Mouse (Mus musculus): ENCODE results near the gene Fcho1. TPM values are rescaled to one million over a fixed set of nuclear protein-coding genes. Genes with fewer than 3 reads are reported as not detected.
A peak's percentile ranks its signal among the peaks of the same experiment; 100 is the strongest.
"Not testable (repeated sequence)": the region's sequence is repeated elsewhere in the genome, so short reads cannot be mapped to it uniquely, and the experiment has no call there.

The Fcho1 gene
- polyA plus RNA-seq, 1 experiment from 2014 or later, result 70.9 TPM

- no peak for ATAC-seq (replicated peaks)
- no peaks in the 10 kb centered on the region for H3K36me3 ChIP-seq
- WGBS, result 39% methylated on average over 3 of the region's 3 CpGs
- H3K9ac ChIP-seq (replicated peaks), result no peak overlapping the region
- H3K27ac ChIP-seq (replicated peaks), result no peak overlapping the region
- peaks cover 6% of the 10 kb centered on the region for H3K4me1 ChIP-seq
- H3K4me2 ChIP-seq (replicated peaks), result peak overlapping the region; percentile 37
- no peaks in the 10 kb centered on the region for H3K27me3 ChIP-seq
- no peak overlapping the region; the same call in 1 of the 2 replicates for H3K4me3 ChIP-seq
- no peaks in the 10 kb centered on the region for H3K9me3 ChIP-seq
These were observed 15.7 kb upstream of the Fcho1 start for GRCm38 (mm10) chr8:71741226-71741625.

DNA sequence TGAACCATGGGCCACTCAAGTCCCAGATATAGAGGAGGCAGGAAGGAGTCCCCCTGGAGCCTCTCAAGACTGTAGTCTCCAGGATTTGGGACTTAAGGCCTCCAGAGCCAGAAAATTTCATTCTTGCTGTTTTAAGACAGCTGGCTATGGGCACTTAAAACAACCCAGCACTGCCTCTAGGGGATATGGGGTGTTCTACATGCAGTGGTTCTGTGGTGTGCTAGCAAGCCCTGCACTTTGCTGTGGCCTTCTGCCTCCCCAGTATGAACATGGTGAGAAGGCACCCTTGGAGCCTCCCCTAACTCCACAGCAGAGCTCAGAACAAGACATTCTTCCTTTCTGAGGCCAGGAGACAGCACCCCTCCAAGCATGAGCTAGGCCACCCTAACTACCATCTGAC, 12.8 kb upstream of the Fcho1 start:
- not testable (repeated sequence) for H3K4me2 ChIP-seq (replicated peaks); ATAC-seq (replicated peaks); H3K9ac ChIP-seq (replicated peaks); H3K27me3 ChIP-seq; H3K9me3 ChIP-seq; H3K4me1 ChIP-seq; H3K27ac ChIP-seq (replicated peaks); H3K36me3 ChIP-seq; H3K4me3 ChIP-seq

DNA sequence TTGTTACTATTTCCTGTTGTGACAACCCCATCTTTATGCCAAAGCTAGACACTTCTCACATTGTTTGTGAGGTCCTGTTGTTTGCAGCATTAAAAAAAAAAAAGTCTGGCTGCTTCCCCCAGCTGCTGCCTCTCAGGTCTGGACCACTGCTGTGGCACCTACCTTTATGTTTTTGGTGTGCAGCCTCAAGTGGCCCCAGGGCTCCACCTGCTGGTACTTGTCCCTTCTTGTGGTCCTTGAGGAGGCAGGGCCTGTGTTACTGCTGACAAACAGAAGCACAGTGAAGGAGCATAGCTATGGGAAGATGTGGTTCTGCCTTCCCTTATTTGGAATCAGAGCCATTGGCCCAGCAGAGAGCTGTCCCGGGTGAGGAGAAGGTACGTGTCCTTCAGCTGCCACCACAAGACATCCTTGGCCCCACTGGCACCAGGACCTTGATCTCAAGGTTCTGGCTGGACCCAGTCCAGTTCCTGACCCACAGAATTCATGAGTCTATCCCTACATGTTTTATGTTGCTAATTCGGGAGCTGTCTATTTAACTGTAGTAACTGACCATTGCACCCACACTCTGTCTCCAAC, 6.2 kb upstream of the Fcho1 start:
- Histone ChIP-seq H3K36me3 (no peaks in the 10 kb centered on the region), H3K27ac (replicated peaks) (no peak overlapping the region), H3K9me3 (no peaks in the 10 kb centered on the region), H3K9ac (replicated peaks) (no peak overlapping the region), H3K4me2 (replicated peaks) (no peak overlapping the region), H3K4me1 (peaks cover 11% of the 10 kb centered on the region), H3K27me3 (no peaks in the 10 kb centered on the region), H3K4me3 (no peak overlapping the region)
- no peak for ATAC-seq (replicated peaks)
- WGBS, result 59% methylated on average over 3 of the region's 3 CpGs

- no peaks in the 10 kb centered on the region for H3K27me3 ChIP-seq
- peak overlapping the region; percentile 47 for H3K4me3 ChIP-seq
- peaks cover 22% of the 10 kb centered on the region for H3K4me1 ChIP-seq
- no peaks in the 10 kb centered on the region for H3K36me3 ChIP-seq
- peak overlapping the region; percentile 78 for H3K27ac ChIP-seq (replicated peaks)
- no peaks in the 10 kb centered on the region for H3K9me3 ChIP-seq
- 3% methylated on average over 14 of the region's 16 CpGs for WGBS
- H3K4me2 ChIP-seq (replicated peaks), result peak overlapping the region; percentile 75
- peak; percentile 40 for ATAC-seq (replicated peaks)
- H3K9ac ChIP-seq (replicated peaks), result peak overlapping the region; percentile 57
These were observed 3.5 kb upstream of the Fcho1 start for GRCm38 (mm10) chr8:71728826-71729620.

DNA sequence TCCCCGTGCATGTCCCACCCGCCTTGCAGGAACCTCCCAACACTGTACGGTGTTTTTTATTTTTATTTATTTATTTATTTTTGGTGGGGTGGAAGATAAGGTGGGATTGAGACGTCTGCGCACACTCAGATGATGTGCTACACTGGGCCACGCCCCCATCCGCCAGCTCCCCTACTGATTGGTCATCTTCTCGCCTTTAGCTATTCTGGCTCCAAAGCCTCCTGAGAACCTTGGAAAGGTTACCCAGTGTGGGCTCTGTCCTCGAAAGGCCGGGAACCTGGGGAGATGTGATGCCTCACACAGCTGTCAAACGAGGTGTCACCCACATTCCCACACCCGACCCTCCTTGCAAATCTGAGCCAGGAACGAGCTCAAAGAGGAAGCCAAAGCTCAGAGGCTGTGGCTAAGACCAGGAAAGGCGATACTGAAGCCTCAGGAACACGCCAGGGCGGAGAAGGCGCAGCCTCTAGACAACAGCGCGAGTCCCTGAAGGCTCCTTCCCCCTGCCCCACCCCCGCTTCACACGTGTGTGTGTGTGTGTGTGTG, 2.8 kb upstream of the Fcho1 start:
- Histone ChIP-seq H3K9ac (replicated peaks) (peak overlapping the region; percentile 57), H3K4me2 (replicated peaks) (peak overlapping the region; percentile 75), H3K36me3 (no peaks in the 10 kb centered on the region), H3K4me3 (peak overlapping the region; percentile 47), H3K27me3 (no peaks in the 10 kb centered on the region), H3K9me3 (no peaks in the 10 kb centered on the region), H3K4me1 (peaks cover 27% of the 10 kb centered on the region), H3K27ac (replicated peaks) (peak overlapping the region; percentile 78)
- 5% methylated on average over 20 of the region's 21 CpGs for WGBS
- peak; percentile 20 for ATAC-seq (replicated peaks)

GRCm38 (mm10) chr8:71724389-71724788, 1.1 kb downstream of the Fcho1 start:
- no peaks in the 10 kb centered on the region for H3K9me3 ChIP-seq
- H3K4me3 ChIP-seq, result peak overlapping the region; percentile 80
- no peak overlapping the region for H3K9ac ChIP-seq (replicated peaks)
- 71% methylated on average over 4 of the region's 4 CpGs for WGBS
- ATAC-seq (replicated peaks), result no peak
- H3K27ac ChIP-seq (replicated peaks), result no peak overlapping the region
- no peaks in the 10 kb centered on the region for H3K27me3 ChIP-seq
- H3K4me1 ChIP-seq, result peaks cover 59% of the 10 kb centered on the region
- H3K4me2 ChIP-seq (replicated peaks), result peak overlapping the region; percentile 78
- no peaks in the 10 kb centered on the region for H3K36me3 ChIP-seq

DNA sequence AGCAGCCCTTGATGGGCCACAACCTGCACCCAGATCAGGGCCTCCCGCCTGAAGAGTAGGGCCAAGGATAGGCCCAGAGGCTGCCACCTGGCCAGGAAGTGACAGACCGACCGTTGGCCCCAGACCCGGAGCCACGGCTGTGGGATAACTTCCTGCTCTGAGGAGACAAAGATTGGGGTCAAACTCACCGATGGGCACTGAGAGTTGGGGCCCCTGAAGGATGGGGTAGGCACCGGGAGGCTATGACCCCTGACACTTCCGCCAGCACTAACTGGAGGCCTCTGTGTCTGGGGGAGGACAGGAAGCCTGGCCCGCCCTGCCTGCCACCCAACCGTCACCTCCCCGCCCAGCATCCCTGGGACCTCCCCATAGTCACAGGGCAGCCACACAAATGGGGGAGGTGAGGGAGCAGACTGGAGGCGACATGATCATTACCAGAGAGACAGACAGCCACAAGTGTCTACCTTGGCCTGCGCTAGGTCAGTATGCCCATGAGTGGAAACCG, 2.4 kb downstream of the Fcho1 start:
- no peak overlapping the region for H3K4me2 ChIP-seq (replicated peaks)
- ATAC-seq (replicated peaks), result no peak
- H3K4me1 ChIP-seq, result peaks cover 65% of the 10 kb centered on the region
- no peaks in the 10 kb centered on the region for H3K27me3 ChIP-seq
- H3K36me3 ChIP-seq, result no peaks in the 10 kb centered on the region
- H3K9ac ChIP-seq (replicated peaks), result no peak overlapping the region
- WGBS, result 73% methylated on average over 14 of the region's 14 CpGs
- H3K9me3 ChIP-seq, result no peaks in the 10 kb centered on the region
- H3K4me3 ChIP-seq, result no peak overlapping the region
- H3K27ac ChIP-seq (replicated peaks), result no peak overlapping the region

DNA sequence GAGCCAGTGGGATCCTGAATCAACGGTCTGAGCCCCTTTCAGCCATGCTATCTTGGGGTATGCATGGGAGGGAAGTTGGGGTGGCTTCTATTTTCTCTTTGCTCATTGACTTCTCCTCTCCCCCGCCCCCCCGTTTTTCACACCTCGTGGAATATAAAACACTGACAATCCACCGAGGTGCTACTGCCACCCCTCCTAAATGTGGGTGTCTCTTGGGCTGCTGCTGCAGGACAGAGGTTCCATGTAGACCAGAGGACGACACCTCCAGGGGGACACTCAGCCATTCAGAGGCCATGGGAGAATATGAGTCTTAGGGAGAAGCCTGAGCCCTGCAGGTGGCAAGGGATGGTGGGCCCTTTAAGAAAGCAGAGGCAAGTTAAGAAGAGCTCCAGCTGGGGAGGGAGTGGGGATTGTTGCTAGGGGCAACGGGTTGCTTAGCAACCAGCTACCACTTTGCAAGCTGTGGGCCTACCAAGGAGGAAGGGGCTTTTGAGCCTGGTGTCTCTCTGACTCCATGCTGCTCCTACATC, 5.5 kb downstream of the Fcho1 start:
- Histone ChIP-seq H3K36me3 (peaks cover 18% of the 10 kb centered on the region), H3K4me1 (peaks cover 62% of the 10 kb centered on the region), H3K4me2 (replicated peaks) (peak overlapping the region; percentile 26), H3K4me3 (0 out of 2 replicates have a peak overlapping the region, but pooled peaks have one; percentile 0), H3K9me3 (no peaks in the 10 kb centered on the region), H3K27me3 (no peaks in the 10 kb centered on the region), H3K27ac (replicated peaks) (peak overlapping the region; percentile 86), H3K9ac (replicated peaks) (no peak overlapping the region)
- WGBS, result 13% methylated on average over 7 of the region's 7 CpGs
- ATAC-seq (replicated peaks), result peak; percentile 82

- Histone ChIP-seq H3K36me3 (peaks cover 23% of the 10 kb centered on the region), H3K9ac (replicated peaks) (no peak overlapping the region), H3K4me3 (no peak overlapping the region), H3K9me3 (no peaks in the 10 kb centered on the region), H3K4me2 (replicated peaks) (0 out of 2 replicates have a peak overlapping the region, but pooled peaks have one; percentile 26), H3K27me3 (no peaks in the 10 kb centered on the region), H3K4me1 (peaks cover 54% of the 10 kb centered on the region), H3K27ac (replicated peaks) (peak overlapping the region; percentile 86)
- peak; percentile 63 for ATAC-seq (replicated peaks)
- 24% methylated on average over 4 of the region's 4 CpGs for WGBS
These were observed 6.3 kb downstream of the Fcho1 start for GRCm38 (mm10) chr8:71719218-71719617.

GRCm38 (mm10) chr8:71718252-71718651, 7.3 kb downstream of the Fcho1 start:
- H3K4me3 ChIP-seq, result no peak overlapping the region
- no peaks in the 10 kb centered on the region for H3K9me3 ChIP-seq
- no peaks in the 10 kb centered on the region for H3K27me3 ChIP-seq
- peaks cover 46% of the 10 kb centered on the region for H3K4me1 ChIP-seq
- H3K9ac ChIP-seq (replicated peaks), result no peak overlapping the region
- H3K36me3 ChIP-seq, result peaks cover 25% of the 10 kb centered on the region
- H3K4me2 ChIP-seq (replicated peaks), result no peak overlapping the region
- WGBS, result 34% methylated on average over 3 of the region's 3 CpGs
- peak overlapping the region; percentile 86 for H3K27ac ChIP-seq (replicated peaks)
- no peak for ATAC-seq (replicated peaks)

DNA sequence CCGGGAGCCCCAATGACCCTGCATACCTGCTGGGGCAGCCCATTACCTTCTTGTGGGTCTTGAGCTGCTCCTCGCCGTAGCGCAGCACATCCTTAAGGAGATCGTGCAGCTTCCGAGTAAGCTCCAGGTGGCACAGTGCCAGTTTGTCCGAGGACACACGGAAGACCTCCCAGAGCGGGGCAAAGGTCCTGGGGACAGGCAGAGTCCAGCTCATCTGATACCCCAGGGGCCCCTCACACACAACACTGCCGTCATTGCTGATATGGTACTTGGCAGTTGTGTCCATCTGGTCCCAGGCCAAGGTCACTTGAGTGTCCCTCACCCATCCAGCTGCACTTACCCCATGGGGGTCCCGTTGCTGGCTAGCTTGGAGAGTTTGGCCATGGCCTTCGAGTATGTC, 8.4 kb downstream of the Fcho1 start:
- Histone ChIP-seq H3K27me3 (no peaks in the 10 kb centered on the region), H3K4me3 (no peak overlapping the region), H3K36me3 (peaks cover 31% of the 10 kb centered on the region), H3K9me3 (no peaks in the 10 kb centered on the region), H3K9ac (replicated peaks) (no peak overlapping the region), H3K4me2 (replicated peaks) (no peak overlapping the region), H3K27ac (replicated peaks) (no peak overlapping the region), H3K4me1 (peaks cover 41% of the 10 kb centered on the region)
- no peak for ATAC-seq (replicated peaks)
- 90% methylated on average over 12 of the region's 12 CpGs for WGBS

GRCm38 (mm10) chr8:71716561-71717053, 8.9 kb downstream of the Fcho1 start:
- no peak for ATAC-seq (replicated peaks)
- Histone ChIP-seq H3K27me3 (no peaks in the 10 kb centered on the region), H3K4me1 (peaks cover 36% of the 10 kb centered on the region), H3K4me3 (no peak overlapping the region), H3K27ac (replicated peaks) (no peak overlapping the region), H3K36me3 (peaks cover 35% of the 10 kb centered on the region), H3K9ac (replicated peaks) (no peak overlapping the region), H3K9me3 (no peaks in the 10 kb centered on the region), H3K4me2 (replicated peaks) (no peak overlapping the region)
- 89% methylated on average over 13 of the region's 13 CpGs for WGBS

All from forebrain, embryonic 15.5 days (tissue).